Mouse (Mus musculus) bone marrow macrophage, adult 2 months (primary cell): ENCODE measurements around the gene Fbxl17.

Experiments
- CTCF ChIP-seq: IDR thresholded peaks from 2 replicates; pipeline ENCODE4 v1.5.1; 2012; ENCODE audit warnings: low read depth, mild to moderate bottlenecking, low read length, moderate library complexity
- POLR2A ChIP-seq: IDR thresholded peaks from 2 replicates; pipeline ENCODE4 v1.6.1; 2012; ENCODE audit warnings: mild to moderate bottlenecking, low read depth, low read length, borderline replicate concordance

- TF ChIP-seq CTCF: no peak
- no peak for TF ChIP-seq POLR2A
These were observed 279.0 kb downstream of the Fbxl17 start for GRCm38 (mm10) chr17:63220821-63221220.
